Mouse (Mus musculus) hindbrain, embryonic 11.5 days (tissue): ENCODE measurements at regions not wholly inside any gene's neighbourhood (a gene's known extent, or its start where the extent isn't known, plus 50 kb on each side); places are given as distances from the start of the nearest gene placed in this dataset.

ENCODE experiments used
- ATAC-seq: fragments of 200-750 bp; cut with Nextera tagmentation; 2 replicates; pipeline ENCODE4 v1.8.0; 2017; ENCODE audit warnings: mild to moderate bottlenecking, moderate TSS enrichment, moderate library complexity; ENCODE audit not compliant: low FRiP score
- DNase-seq: peaks from one replicate; pipeline ENCODE4 v3.0.0-alpha.2; 2015; ENCODE audit warnings: low spot score
- H3K27ac ChIP-seq: fragments of 300-500 bp; sonication (generic); 2 replicates; pipeline ENCODE4 v1.5.1; 2014; ENCODE audit warnings: mild to moderate bottlenecking, low read depth, low read length
- H3K27me3 ChIP-seq: fragments of 300-500 bp; sonication (generic); 2 replicates; pipeline ENCODE4 v1.6.1; 2014; ENCODE audit warnings: mild to moderate bottlenecking, low read length, moderate library complexity, mixed read lengths; ENCODE audit not compliant: control insufficient read depth, insufficient read depth
- H3K36me3 ChIP-seq: fragments of 300-500 bp; sonication (generic); 2 replicates; pipeline ENCODE4 v1.6.1; 2014; ENCODE audit warnings: mild to moderate bottlenecking, low read length, moderate library complexity, mixed read lengths; ENCODE audit not compliant: control insufficient read depth, insufficient read depth
- H3K4me1 ChIP-seq: fragments of 300-500 bp; sonication (generic); replicated peaks from 2 replicates; pipeline ENCODE4 v1.6.1; 2014; ENCODE audit warnings: low read length, mixed read lengths; ENCODE audit not compliant: control insufficient read depth, insufficient read depth
- H3K4me2 ChIP-seq: fragments of 300-500 bp; sonication (generic); replicated peaks from 2 replicates; pipeline ENCODE4 v1.6.1; 2014; ENCODE audit warnings: mild to moderate bottlenecking, low read depth, low read length
- H3K4me3 ChIP-seq: fragments of 300-500 bp; sonication (generic); 2 replicates; pipeline ENCODE4 v1.5.1; 2014; ENCODE audit warnings: low read depth, low read length
- H3K9ac ChIP-seq: fragments of 300-500 bp; sonication (generic); 2 replicates; pipeline ENCODE4 v1.6.1; 2014; ENCODE audit warnings: low read depth, low read length
- H3K9me3 ChIP-seq: fragments of 300-500 bp; sonication (generic); 2 replicates; pipeline ENCODE4 v1.6.1; 2016; ENCODE audit warnings: low read length; ENCODE audit not compliant: control insufficient read depth
- WGBS: fragments of 180-500 bp; shearing (Covaris S2); extraction: QIAGEN DNeasy Blood & Tissue Kit; methylation state at CpG from one replicate; pipeline ENCODE4 v1.1.7; 2014; 5-methylcytosine and 5-hydroxymethylcytosine counted together

DNA sequence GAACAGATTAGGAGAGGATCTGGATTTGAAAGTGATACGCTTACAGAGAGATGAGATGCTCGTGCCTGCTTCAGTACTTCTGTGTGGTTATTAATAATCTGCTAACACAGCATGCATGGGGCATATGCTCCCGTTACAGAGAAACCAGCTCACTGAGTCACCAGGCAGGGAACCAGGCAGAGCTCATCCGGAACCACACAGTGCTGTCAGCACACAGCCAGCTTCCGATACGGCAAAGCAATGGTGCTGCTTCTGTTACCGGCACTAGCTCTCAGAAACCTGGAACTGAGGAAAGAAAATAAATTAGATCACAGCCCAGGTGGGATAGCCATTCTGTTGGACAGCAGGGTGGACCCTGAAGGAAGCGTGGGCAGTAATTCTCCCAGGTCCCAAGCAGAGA is 216.1 kb upstream of the Sptlc3 start:
- Histone ChIP-seq H3K4me1 (no peaks in the 10 kb centered on the region), H3K9me3 (no peaks in the 10 kb centered on the region), H3K9ac (no peak overlapping the region), H3K27ac (no peak overlapping the region), H3K4me3 (no peak overlapping the region), H3K36me3 (no peaks in the 10 kb centered on the region), H3K27me3 (no peaks in the 10 kb centered on the region), H3K4me2 (no peak overlapping the region)
- no peak for ATAC-seq
- WGBS = 92% methylated on average over 8 of the region's 8 CpGs
- DNase-seq = no peak

DNA sequence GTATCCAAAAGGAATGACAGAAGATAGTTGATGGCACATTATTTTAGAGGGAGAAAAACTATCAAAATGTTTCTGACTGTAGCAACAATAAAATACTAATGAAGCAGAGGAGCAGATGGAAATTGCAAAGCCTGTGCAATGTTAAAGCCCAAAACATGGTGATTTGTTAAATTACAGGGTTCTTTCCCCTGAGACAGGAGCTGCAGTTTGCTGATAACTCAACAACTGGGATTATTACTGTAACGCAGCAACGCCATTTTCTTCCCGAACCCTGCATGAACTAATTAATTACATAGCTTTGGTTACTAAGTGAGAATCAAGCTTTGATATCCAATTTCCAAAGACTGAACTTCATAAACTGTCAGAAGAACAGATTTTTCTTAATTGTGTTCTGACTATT is 212.7 kb upstream of the Sptlc3 start:
- Histone ChIP-seq H3K9me3 (no peaks in the 10 kb centered on the region), H3K4me3 (no peak overlapping the region), H3K27me3 (no peaks in the 10 kb centered on the region), H3K4me1 (no peaks in the 10 kb centered on the region), H3K9ac (no peak overlapping the region), H3K4me2 (no peak overlapping the region), H3K36me3 (no peaks in the 10 kb centered on the region), H3K27ac (no peak overlapping the region)
- WGBS = 89% methylated on average over 3 of the region's 3 CpGs
- DNase-seq = no peak
- no peak for ATAC-seq

DNA sequence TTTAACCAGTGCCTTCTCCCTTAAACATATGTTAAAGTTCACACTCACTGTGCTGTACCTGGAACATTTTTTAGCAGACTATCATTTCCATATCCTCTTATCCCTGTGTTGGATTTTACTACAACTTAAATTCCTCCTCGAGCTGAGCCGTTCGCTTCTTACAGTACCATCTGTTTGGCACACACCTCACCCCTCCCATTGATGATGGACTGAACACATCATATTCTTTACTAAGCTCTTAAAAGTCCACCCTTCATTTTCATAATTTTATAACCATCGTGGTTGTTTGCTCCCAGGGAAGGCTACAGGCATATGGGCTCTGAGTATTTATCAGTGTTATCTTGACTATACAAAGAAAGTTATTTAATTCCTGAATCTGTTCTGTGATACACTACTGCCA is 209.4 kb upstream of the Sptlc3 start:
- no peak overlapping the region for H3K9ac ChIP-seq
- H3K4me1 ChIP-seq = no peaks in the 10 kb centered on the region
- no peaks in the 10 kb centered on the region for H3K27me3 ChIP-seq
- H3K4me2 ChIP-seq = no peak overlapping the region
- H3K9me3 ChIP-seq = no peaks in the 10 kb centered on the region
- no peak for DNase-seq
- no peaks in the 10 kb centered on the region for H3K36me3 ChIP-seq
- no peak for ATAC-seq
- H3K27ac ChIP-seq = no peak overlapping the region
- WGBS = 90% methylated on average over 4 of the region's 4 CpGs
- H3K4me3 ChIP-seq = no peak overlapping the region

DNA sequence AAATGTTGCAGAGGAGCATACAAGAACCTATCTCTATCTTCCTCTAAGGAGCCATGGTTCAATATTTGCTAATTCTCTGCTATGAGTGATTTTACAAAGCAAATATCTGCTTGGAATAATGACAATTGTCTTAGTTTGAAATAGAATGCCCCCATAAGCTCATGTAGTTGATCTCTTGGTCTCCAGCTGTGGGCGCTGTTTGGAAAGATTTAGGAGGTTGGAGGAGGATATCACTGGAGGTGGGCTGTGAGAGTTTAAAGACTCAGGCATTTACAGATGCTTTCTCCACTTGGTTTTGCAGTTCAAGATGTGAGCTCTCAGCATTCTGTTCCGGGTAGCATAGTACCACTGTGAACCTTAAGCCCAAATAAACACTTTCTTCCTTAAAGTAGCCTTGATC is 207.3 kb upstream of the Sptlc3 start:
- H3K27me3 ChIP-seq = no peaks in the 10 kb centered on the region
- no peak overlapping the region for H3K27ac ChIP-seq
- H3K4me2 ChIP-seq = no peak overlapping the region
- no peaks in the 10 kb centered on the region for H3K36me3 ChIP-seq
- DNase-seq (no peak), ATAC-seq (no peak)
- no peaks in the 10 kb centered on the region for H3K4me1 ChIP-seq
- no peak overlapping the region for H3K9ac ChIP-seq
- WGBS = 43% methylated on average over 2 of the region's 2 CpGs
- no peaks in the 10 kb centered on the region for H3K9me3 ChIP-seq
- H3K4me3 ChIP-seq = no peak overlapping the region

DNA sequence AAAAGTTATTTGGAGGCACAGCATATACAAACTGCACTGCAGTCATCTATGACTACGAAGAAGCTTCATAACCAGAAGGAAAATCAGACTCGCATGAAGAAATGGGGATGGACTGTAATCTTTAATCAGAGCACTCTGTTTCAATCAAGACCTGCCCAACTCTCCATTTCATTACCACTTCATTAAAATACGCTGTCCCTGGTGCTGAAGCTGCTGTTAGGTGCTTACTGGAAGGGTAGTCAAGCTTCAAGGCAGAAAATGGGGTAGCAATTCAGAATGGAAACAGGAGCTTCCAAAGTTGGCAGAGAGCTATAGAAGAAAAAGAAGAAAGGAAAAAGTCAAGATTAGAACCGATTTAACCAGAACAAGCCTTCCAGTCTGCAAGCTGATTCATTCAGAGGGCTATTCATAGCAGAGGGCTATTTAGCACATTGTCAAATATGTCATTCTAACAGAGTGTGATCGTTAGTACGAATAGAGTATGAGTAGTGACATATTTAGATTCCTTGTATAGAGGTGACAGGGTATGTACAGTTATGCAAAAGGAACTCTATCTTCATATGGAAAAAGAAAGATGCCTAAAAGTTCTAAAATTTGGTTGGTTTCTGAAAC is 195.1 kb upstream of the Sptlc3 start:
- H3K36me3 ChIP-seq = no peaks in the 10 kb centered on the region

DNA sequence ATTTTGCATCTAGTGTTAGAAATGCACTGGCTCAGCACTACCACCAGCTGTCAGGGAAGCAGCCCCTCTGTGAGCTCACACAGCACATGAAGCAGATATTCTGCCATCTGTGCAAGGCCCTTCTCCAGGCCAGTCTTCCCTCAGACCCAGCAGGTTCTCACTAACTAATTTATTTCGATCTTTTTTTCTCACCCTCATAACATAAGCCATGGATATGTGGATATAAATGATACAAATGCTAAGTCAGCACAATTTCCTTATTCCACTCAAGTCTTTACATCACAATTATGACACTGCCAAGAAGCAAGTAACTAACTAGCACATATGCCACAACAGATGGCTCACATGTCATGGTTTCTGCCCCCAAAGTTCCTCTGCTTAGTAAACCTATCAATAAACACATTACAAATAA is 182.3 kb upstream of the Sptlc3 start:
- Histone ChIP-seq H3K4me1 (no peaks in the 10 kb centered on the region), H3K36me3 (no peaks in the 10 kb centered on the region), H3K4me2 (no peak overlapping the region), H3K27ac (no peak overlapping the region), H3K27me3 (no peaks in the 10 kb centered on the region), H3K9me3 (no peaks in the 10 kb centered on the region), H3K4me3 (no peak overlapping the region), H3K9ac (no peak overlapping the region)
- DNase-seq = no peak
- ATAC-seq = no peak
- WGBS = 81% methylated on average over 1 of the region's 1 CpGs

More for the DNA sequence above, 195.1 kb upstream of the Sptlc3 start:
- H3K27ac ChIP-seq = no peak overlapping the region
- H3K9me3 ChIP-seq = no peaks in the 10 kb centered on the region
- H3K4me3 ChIP-seq = no peak overlapping the region
- DNase-seq = peak; percentile 64
- no peaks in the 10 kb centered on the region for H3K27me3 ChIP-seq
- H3K4me2 ChIP-seq = no peak overlapping the region
- H3K9ac ChIP-seq = no peak overlapping the region
- no peaks in the 10 kb centered on the region for H3K4me1 ChIP-seq
- WGBS = 70% methylated on average over 6 of the region's 6 CpGs
- no peak for ATAC-seq

DNA sequence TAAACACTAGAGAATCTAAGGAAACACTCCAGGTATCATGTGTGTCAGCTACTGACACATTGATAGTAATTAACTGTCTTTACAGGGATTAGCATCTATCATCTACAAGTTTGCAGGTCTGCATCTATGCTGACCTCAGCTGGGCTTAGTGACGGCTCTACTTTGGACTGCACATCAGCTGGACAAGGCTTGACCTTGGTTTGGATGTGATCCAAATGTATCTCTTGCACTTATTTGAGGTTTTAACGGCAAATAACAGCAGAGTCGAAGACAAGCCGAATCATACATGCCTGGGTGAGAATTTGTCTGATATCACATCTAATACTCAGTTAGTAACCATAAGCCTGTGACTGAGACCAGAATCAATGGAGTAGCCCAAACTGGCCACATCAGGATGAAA is 181.7 kb upstream of the Sptlc3 start:
- no peaks in the 10 kb centered on the region for H3K27me3 ChIP-seq
- no peak overlapping the region for H3K27ac ChIP-seq
- H3K4me1 ChIP-seq = no peaks in the 10 kb centered on the region
- DNase-seq = no peak
- no peaks in the 10 kb centered on the region for H3K9me3 ChIP-seq
- no peak for ATAC-seq
- WGBS = 93% methylated on average over 4 of the region's 4 CpGs
- no peak overlapping the region for H3K4me3 ChIP-seq
- no peak overlapping the region for H3K4me2 ChIP-seq
- H3K36me3 ChIP-seq = no peaks in the 10 kb centered on the region
- H3K9ac ChIP-seq = no peak overlapping the region

DNA sequence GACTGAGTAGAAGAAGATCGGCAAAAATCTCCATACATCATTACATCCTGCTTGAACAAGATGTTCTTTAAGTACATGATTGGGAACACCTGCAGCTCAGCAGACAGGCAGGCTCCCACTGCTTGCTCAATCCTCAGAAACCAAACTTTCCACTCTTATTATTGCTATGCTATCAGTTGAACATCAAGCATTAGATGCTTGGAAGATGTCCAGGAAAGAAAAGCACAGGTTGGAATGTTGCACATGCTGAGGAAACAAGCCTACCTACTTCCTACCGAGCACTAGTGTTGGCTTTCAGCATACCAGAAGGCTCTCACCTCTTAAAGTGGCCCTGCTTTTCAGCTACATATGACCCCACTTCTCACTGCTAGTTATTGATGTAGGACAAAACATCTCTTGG is 171.2 kb upstream of the Sptlc3 start:
- Histone ChIP-seq H3K27ac (no peak overlapping the region), H3K4me2 (no peak overlapping the region), H3K4me1 (no peaks in the 10 kb centered on the region), H3K36me3 (no peaks in the 10 kb centered on the region), H3K9me3 (no peaks in the 10 kb centered on the region), H3K27me3 (no peaks in the 10 kb centered on the region), H3K4me3 (no peak overlapping the region), H3K9ac (no peak overlapping the region)
- ATAC-seq (no peak), DNase-seq (no peak)
- 81% methylated on average over 2 of the region's 2 CpGs for WGBS

DNA sequence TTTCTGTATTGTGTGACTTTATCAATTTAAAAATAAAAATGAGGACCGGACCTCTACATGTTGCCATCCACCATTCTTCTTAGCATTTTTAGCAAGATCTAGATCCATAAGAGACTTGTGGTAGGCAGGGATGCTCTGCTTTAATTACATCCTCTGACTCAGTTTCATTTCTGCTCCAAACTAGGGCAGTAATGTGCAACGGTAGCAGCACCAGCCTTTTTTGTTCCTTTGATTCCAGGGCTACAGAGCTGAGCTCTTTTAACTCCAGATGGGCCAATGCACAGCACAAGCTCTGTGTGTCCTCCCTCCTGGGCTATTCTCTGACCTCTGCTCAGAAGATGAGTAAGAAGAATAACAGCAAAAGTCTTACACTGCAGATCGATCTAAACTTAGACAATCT is 168.2 kb upstream of the Sptlc3 start:
- Histone ChIP-seq H3K27me3 (no peaks in the 10 kb centered on the region), H3K4me2 (no peak overlapping the region), H3K4me1 (no peaks in the 10 kb centered on the region), H3K36me3 (no peaks in the 10 kb centered on the region), H3K9ac (no peak overlapping the region), H3K27ac (no peak overlapping the region), H3K9me3 (no peaks in the 10 kb centered on the region), H3K4me3 (no peak overlapping the region)
- ATAC-seq (no peak), DNase-seq (no peak)
- 74% methylated on average over 3 of the region's 3 CpGs for WGBS
